Mouse (Mus musculus) adrenal gland, adult 2 months (tissue): ENCODE data around the gene Matn4. TPM values are rescaled to one million over a fixed set of nuclear protein-coding genes. Genes with fewer than 3 reads are reported as not detected.
A peak's percentile ranks its signal among the peaks of the same experiment; 100 is the strongest.

Source experiments
- DNase-seq: peaks from one replicate; pipeline ENCODE4 v3.0.0; 2021
- polyA plus RNA-seq: library from polyadenylated mRNA; depleted of rRNA; stranded (reverse); fragments of >200 nt; gene quantifications from 2 replicates; pipeline ENCODE4 v1.2.3, GENCODE M21; 2012
- total RNA-seq, 2 experiments: library from RNA; stranded (reverse); gene quantifications; 2 replicates each; pipeline ENCODE4 v1.2.3; 2021

Matn4 gene
- total and polyA plus RNA-seq, 3 experiments, result 0.17 to 1.8 (median 1.0) TPM

- DNase-seq, result peak; percentile 29
These were observed 31.4 kb upstream of the Matn4 start for GRCm38 (mm10) chr2:164436215-164436913.

- no peak for DNase-seq
These were observed 30.5 kb upstream of the Matn4 start for GRCm38 (mm10) chr2:164435216-164436090.

GRCm38 (mm10) chr2:164434681-164435080 is 29.7 kb upstream of the Matn4 start:
- no peak for DNase-seq

DNA sequence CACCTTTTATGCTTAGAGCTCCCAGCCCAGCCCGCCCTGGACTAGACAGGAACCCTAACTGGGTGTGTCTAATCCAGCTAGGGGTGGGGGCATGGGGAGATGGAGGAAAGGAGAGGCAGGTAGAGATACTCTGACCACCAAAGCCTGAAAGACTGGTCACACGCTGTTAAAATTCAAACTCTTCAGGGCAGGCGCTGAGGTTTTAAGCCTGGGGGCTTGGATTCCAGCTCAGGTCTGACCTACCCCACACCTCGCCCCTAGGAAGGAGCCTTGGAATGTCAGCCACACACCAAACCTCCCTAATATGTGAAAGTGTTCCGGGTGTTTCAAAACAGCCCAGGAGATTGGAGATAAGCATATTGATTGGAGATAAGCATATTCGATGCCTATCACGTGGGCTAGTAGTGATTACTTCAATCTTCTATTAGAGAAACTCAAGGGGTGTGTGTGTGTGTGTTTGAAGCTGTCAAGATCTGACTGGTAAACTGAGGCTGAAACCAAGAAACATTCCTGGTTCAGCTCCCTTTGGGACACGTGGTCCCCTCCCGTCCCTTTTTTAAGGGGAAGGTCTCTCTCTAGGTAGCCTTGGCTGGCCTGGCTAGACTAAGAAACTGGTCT is 28.4 kb upstream of the Matn4 start:
- DNase-seq, result no peak

DNA sequence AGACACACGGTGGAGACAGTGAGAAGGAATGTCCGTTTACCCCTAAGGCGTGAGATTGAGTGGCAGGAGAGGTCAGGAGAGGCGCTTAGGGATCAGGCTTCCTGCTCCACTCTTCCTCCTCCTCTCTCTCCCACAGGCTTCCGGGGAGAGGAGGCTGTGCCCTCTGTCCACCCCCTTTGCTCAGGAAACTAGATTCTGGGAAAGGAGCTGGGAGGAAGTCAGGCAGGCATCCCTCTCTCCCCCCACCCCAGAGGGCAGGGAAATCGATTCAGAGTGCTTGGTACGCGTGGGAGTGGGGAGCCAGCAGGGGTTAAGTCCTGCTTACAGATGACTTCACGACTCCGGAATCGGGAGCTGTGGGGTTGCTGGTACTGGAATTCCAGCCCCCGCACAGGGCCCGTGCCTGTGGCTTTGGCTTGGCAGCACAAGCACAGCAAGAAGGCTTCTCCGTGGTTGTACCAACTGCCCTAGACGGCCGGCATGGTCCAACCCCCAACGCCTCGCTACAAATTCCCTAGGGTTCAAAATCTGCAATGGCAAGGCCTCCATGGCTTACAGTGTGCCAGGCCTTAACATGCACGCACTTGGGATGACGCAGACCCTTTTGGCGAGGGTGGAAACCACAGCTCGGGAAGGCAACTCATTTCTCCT is 27.7 kb upstream of the Matn4 start:
- DNase-seq, result peak; percentile 51

- DNase-seq, result no peak
These were observed 26.9 kb upstream of the Matn4 start for GRCm38 (mm10) chr2:164431676-164432465.

- no peak for DNase-seq
These were observed 25.7 kb upstream of the Matn4 start for GRCm38 (mm10) chr2:164430697-164431096.

DNA sequence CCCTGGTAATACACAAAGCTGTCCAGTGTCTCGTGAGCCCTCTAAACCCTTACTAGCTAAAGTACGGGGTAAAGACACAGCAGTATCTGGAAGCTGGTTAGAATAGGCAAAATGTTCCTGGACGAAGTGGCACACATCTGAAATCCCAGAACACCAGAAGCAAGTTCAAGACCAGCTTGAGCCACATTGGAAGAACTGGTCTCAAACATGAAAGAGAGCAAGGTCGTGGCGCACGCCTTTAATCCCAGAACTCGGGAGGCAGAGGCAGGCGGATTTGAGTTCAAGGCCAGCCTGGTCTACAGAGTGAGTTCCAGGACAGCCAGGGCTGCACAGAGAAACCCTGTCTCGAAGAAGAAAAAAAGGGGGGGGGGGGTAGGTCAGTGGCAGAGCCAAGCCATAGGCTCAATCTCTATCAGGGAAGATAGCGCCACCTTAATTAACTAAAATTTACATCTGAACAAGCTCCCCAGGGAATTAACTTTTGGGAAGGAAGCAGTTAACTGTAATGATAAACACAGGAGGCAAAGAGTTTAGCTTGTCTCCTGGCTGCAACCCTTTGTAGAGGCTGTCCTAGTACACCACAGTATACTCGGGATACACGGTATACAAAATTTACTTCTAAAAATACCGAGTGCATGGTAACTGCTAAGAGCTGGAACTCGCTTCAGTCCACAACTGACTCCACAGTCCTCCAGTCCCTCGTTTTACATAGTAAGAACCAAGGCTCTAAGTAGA is 25.1 kb upstream of the Matn4 start:
- DNase-seq, result no peak

DNA sequence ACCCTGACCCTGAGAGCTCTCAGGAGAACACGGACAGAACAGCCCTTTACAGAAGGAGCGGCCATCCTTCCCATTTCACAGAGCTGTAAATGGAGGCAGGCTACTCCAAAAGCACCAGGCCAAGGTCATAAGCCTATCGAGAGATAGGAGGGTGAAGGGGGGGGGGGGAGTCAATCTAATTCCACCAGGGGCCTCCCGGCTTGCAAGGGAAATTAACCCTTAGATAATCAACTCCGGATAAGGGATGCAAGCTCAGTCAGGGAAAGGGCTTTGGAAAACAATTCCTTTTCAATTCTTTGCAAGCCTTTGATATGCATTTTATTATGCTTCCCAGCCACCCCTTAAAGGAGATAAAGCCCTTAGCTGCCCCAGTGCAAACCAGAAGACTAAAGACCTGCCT is 23.5 kb upstream of the Matn4 start:
- no peak for DNase-seq

DNA sequence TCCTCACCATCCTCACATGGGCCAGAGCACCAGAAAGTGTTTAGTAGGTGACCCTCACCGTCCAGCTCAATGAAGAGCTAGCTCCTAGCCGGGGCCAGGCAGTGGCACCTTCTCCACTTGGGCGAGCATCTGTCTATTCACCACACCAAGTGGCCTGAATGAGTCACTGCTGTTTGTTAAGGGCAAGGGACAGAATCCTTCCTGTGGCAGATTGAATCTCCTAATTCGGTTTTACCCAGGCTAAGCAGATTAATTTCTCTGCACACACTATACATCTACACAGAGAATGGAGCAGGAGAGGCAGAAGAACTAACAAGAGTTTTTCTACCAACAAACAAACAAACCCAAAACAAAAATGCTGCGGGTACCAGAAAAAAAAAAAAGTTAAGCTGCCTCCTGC is 22.0 kb upstream of the Matn4 start:
- no peak for DNase-seq

- no peak for DNase-seq
These were observed 21.2 kb upstream of the Matn4 start for GRCm38 (mm10) chr2:164426121-164426520.

- DNase-seq, result no peak
These were observed 20.4 kb upstream of the Matn4 start for GRCm38 (mm10) chr2:164425401-164425800.

DNA sequence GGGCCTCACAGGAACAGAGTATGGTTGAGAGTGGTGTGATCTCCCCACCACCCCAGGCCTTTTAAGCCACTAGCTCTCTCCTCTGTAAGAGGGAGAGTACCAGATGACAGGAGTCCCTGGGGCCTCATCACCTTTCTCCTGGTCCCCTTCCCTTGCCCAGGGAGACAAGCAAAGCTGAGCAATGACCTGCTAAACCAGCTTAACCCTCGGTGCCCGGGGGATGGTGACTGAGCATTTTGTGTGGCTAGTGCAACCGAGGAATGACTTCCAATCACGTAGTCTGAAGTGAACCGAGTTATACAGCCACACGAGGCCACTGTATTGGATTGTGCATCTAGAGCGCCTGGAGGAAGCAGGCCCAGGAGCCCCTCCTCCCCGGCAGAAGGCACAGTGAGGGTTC is 19.4 kb upstream of the Matn4 start:
- DNase-seq, result no peak

DNA sequence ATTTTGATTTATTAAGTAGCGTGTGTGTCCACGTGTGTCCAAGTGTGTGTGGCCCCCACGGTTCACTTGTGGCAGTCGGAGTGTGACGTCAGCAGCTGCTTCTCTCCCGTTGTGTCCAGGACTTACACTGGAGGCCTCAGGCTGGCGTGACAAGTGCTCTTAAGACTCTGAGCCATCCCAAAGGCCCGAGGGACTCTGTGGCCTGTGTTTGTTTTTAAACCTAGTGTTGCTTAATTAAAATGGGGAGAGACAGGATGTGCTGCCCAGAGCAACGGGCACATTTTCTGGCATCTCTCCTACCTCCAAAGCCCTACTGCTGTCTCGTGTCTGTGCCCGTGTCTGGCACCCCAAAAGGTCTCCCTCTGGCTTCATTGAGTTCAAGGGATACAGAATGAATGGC is 18.5 kb upstream of the Matn4 start:
- DNase-seq, result no peak

DNA sequence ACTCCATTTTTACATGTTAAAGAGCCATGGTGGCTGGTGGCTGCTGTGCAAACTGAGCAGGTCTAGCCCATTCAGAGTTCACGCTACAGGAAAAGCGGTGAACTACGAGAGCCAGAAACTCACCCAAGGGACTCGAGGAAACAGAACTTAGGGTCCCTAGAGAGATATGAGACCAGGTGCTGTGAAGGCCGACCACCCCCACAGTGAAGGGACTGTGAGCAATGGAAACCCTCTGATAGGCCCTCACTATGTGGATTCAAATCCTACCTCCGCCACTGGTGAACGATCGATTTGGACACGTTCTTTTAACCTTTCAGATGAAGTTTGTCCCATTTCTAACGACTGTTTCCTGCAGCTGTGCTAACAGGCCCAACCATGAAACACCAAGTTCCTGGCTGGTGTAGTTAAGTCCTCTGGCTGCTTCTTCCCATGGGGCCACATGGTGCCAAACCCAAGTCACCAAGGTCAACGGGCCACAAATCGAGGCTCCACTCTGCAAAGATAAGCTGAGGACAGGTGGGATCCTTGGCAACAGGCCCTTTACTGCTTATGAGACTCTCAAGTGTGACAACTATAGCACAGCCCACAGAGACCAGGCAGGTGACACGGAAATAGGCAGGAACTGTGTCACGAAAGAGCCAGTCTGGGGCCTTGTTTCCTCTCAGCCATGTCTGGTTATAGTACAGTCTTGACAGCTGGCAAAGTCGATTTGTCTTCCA is 17.9 kb upstream of the Matn4 start:
- DNase-seq, result no peak

GRCm38 (mm10) chr2:164421979-164422378 is 17.0 kb upstream of the Matn4 start:
- DNase-seq, result no peak

DNA sequence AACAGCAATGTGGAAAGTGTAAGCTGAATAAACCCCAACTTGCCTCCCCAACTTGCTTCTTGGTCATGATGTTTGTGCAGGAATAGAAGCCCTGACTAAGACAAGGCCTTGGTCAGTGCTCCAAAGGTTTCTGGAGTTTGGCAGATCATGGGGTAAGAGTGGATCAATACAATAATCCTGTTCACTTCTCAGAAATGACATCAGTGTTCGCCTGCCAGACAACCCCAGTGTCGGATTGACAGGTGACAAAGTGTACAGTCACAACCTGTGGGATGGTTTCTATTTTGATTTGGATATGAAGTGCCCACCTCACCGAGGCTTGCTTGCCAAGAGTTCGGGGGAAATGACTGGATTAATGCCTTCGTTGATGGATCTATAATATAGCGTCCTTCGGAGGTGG is 16.3 kb upstream of the Matn4 start:
- DNase-seq, result no peak

- DNase-seq, result no peak
These were observed 14.5 kb upstream of the Matn4 start for GRCm38 (mm10) chr2:164419489-164419888.

- no peak for DNase-seq
These were observed 13.4 kb upstream of the Matn4 start for GRCm38 (mm10) chr2:164418308-164418875.

DNA sequence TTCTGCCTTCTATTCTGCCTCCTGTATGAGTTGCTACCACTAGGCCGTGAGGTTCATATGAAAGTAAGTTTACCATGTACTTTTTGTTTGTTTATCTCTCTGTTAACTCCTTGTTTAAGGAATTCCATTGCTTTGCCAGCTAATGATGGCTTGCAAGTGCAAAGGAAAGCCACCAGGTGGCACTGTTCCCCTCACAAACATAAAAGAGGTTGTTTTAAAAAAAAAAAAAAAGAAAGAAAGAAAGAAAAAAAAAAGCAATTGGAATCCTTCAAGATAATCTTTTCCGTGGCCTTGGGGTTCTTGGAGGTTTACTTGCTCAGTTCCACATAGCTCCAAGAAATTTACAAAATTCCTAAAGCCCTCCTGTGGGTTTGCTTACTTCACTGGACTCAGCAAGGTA is 12.2 kb upstream of the Matn4 start:
- DNase-seq, result no peak
